Mouse (Mus musculus) adipocyte (in vitro differentiated cells): Measurements from ENCODE around the gene Cep95.
"Not testable (repeated sequence)": the region's sequence is repeated elsewhere in the genome, so short reads cannot be mapped to it uniquely, and the experiment has no call there.

Experiments
- DNase-seq: peaks from one replicate; pipeline ENCODE4 v3.0.0-alpha.2; 2016; ENCODE audit warnings: low spot score

Gene Cep95

DNA sequence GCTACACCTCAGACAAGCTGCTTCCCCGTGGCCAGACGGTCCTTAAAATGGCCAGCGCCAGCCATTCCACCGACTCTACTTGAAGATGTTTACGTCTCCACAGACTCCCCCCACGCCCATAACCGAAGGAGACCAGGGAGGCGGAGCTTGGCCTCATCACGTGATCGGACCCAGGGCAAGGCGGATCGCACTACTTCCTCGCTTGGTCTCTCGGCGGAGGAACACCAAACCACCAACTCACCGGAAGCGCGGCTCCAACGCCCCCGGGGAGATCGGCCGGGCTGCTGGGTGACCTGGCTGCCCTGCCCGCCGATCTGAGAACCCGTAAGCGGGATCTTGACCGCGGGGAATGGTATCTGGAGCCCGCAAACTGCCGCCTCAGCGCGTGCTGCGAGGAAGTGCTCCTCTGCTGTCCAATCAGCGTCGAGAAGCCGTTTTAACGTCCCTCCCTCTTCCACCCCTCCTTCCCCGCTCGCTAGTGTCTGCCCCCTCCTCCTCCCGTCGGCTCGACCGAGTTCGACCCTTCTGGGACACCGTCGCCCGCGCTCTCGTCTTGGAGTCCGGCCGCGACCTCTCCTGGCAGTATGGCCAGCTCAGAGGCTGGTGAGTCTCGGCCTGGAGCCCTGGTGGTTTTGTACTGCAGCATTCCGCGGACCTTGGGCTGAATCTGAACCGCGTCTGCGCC is at the start of gene Cep95, which contains the start of gene Ddx5:
Cep95 (plus strand) TSS at position 478 of the 685 bp plus-strand sequence.
Ddx5 (minus strand) TSS at position 411 of the 685 bp plus-strand sequence.
- peak; percentile 99 for DNase-seq

DNA sequence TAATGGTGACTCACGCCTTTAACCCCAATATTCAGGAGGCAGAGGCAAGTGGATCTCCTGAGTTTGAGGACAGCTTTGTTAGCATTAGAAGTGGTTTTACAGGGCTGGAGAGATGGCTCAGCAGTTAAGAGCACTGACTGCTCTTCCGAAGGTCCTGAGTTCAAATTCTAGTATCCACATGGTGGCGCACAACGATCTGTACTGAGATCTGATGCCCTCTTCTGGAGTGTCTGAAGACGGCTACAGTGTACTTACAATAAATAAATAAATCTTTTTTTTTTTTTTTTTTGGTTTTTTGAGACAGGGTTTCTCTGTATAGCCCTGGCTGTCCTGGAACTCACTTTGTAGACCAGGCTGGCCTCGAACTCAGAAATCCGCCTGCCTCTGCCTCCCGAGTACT is 48.3 kb upstream of the Cep95 start:
- DNase-seq: not testable (repeated sequence)

DNA sequence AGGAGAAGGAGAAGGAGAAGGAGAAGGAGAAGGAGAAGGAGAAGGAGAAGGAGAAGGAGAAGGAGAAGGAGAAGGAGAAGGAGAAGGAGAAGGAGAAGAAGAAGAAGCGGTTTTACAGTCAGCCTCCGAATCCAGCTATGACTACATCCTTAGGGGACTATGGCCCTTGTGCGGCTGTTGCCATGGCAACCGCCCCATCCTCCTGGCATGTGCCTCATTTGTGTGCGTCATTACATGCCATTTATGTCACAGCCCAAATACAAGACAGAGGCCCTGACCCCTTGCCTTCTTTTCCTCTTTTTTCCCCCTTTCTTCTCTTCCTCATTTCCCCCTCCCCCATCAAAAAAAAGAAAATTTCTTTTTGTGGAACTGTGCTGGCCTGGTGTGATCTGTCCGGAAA is 47.8 kb upstream of the Cep95 start:
- no peak for DNase-seq

DNA sequence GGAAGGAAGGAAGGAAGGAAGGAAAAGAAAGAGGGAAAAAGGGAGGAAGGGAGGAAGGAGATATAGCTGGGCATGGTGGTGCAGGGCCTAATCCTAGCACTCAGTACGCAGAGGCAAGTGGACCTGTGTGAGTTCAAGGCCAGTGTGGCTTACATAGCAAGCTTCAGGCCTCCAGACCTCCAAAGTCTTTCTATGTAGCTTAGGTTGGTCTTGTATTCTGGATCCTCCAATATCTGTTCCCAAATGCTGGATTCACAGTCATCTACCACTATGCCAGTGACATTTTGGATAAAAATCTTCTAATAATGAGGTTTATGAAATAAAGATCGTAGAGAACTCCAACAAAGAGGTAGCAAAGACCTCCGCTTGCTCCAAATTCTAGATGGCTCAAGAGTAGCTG is 47.2 kb upstream of the Cep95 start:
- no peak for DNase-seq

DNA sequence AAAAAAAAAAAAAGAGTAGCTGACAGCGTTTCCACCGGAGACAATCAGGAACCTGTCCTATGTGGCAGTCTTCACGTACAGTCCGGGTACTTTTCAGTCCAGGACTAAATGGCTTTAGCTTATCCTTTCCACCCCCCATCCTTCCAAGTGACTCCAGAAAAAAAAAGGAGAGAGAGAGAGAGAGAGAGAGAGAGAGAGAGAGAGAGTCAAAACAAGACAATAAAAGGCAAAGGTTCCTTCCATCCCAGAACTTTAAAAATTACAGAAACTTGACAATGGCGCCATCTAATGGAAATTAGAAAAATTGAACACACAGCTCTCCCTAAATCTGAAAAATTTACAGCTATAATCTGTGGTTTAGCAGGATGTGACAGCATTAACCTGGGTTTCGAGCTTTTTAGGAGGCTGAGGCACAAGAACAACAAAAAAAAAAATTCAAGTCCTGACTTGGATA is 46.6 kb upstream of the Cep95 start:
- peak; percentile 79 for DNase-seq

DNA sequence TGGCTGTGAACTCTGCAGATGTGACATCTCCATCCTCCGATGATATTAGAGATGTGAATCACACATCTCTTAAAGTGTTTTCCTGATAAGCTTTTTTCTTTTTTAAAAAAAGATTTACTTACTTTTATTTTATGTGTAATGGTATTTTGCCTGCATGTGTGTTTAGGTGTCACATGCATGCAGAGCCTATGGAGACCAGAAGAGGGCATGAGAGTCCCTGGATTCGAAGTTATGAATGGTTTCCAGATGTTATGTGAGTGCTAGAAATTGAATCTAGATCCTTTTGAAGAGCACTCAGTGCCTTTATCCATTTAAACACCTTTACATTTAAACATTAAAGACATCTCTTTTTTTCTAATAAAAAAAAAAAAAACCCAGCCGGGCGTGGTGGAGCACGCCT is 44.1 kb upstream of the Cep95 start:
- DNase-seq: no peak

DNA sequence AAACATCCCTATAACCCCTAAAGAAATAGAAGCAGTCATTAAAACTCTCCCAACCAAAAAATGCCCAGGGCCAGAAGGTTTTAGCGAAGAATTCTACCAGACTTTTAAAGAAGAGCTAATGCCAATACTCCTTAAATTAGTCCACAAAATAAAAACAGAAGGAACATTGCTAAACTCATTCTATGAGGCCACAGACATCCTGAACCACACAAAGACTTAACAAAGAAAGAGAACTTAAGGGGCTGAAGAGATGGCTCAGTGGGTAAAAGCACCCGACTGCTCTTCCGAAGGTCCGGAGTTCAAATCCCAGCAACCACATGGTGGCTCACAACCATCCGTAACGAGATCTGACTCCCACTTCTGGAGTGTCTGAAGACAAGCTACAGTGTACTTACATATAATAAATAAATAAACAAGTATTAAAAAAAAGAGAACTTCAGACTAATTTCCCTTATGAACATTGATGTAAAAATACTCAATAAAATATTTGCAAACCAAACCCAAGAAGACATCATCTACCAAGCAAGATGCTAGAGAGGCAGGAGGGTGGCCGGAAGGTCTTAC is 39.4 kb upstream of the Cep95 start:
- not testable (repeated sequence) for DNase-seq

DNA sequence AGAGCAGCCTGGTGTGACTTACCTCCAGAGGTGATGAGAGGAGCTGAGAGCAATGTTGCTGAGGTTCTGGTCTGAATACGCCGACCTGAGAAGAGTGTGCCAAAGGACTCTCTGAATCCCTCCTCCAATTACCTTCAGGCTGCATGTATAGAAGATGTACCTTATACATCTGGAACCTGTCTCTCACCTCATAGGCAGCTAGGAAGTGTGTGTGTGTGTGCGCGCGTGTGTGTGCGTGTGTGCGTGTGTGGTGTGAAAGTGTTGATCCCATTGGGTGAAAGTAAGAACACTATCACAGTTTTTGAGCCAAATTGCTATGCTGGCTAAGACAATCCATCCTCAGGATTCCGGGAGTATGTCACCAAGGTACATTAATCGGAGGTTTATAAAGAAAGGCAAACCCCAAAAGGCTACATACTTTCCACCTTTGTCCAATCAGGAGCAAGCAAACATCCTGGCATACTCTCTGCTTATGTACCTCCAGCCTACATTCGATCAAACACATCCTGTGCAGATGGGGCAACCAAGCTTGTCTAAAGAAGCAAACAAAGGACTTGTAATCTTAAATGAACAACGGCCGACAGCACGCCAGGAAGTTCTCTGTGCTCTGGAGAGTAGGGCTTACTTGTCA is 38.8 kb upstream of the Cep95 start, which contains the start of gene Pecam1:
Pecam1 (minus strand) TSS at position 508 of the 631 bp plus-strand sequence.
- no peak for DNase-seq

DNA sequence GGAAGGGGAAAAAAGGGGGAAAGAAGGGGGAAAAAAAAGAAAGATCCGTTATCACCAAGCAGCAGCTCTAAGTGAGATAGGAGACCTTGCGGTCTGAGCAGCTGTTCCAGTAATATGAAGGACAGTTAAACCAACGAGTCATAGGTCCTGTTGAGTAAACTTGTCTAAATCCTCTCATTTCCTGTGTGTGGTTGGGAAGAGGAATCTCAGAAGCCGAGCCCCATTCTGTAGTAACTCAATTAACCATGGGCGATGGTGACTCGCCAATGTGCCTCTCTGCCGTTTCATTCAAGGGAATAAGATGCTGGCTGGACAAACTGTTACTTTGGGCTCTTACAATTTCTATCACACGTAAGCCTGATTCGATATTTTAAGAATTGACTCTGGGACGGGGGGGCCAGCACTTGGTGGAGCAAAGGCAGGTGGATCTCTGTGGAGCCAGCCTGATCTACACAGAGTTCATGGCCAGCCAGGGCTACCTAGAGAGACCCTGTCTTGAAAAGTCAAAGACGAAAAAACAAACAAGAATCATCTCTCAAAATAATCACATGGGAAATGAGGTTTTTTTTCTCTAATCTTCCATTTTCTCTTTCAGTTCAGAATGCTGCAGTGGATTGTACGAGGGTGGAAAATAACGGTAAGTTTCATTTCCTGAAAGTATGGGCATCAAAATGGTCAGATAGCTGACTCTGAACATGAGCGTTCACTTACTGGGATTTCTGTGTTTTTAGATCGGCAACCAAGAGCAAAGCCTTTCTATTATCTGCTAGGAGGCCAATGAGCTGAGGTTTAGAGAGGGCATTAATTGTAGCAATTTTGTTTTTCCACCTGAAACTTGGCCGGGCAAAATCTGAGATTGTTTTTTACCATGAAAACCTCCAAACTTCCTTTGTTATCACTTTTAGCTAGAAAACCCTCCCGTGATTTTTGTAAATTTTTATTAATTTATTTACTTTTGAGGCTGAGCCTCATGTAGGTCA is 37.7 kb upstream of the Cep95 start, which contains the start of gene Milr1:
Milr1 (plus strand) TSS at position 188 of the 980 bp plus-strand sequence.
- no peak for DNase-seq

DNA sequence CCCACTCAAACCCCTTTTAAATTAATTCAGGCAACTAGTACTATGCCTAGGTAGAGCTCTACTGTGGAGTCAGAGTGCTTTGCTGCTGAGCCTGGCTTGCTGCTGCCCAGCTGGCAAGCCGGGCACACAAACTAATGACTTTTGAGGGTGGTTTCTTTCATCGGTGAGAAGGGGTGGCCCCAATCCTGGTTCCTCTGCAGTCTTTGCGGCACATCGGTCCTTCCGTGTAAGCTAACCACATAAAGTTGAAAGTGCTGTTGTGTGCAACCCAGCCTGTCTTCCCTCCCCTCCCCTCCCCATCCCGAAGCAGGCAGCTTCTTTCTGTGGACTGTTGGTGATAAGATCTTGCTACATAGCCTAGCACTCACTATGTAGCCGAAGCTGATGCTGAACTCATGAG is 36.9 kb upstream of the Cep95 start:
- DNase-seq: no peak

DNA sequence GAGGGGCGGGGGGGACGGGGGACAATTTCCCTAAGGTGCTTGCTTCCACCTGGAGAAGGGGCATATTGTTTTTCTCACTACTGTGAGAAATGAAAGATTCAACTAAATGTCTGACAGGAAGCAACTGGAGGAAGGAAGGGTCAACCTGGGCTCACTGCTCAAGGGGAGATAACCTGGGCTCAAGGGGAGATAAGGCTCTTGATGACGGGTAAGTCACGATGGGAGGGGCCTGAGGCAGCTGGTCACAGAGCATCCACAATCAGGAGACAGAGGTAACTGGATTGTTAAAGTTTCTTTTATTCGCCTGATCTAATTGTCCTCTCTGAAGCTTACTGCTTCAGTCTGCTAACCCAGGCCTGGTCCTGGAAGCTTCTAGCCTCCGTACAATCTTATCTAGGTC is 35.7 kb upstream of the Cep95 start:
- DNase-seq: no peak

DNA sequence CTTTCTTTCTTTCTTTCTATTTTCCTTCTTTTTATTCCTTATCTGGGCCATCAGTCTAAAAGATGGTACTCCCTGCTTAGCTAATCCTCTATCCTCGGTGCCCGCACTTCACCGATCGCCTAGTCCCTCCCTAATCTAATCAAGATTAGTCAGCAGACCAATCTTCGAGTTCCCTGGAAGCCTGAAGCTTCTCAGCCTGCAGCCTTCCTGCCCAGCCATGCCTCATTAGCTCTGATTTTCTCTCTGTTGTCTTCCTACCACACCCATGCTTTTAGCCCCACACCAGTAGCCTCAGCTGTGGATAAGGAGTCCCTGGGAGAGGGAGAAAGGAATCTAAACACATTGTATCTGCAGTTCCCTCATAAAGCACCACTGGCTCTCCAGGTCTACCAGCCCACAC is 33.5 kb upstream of the Cep95 start:
- no peak for DNase-seq

DNA sequence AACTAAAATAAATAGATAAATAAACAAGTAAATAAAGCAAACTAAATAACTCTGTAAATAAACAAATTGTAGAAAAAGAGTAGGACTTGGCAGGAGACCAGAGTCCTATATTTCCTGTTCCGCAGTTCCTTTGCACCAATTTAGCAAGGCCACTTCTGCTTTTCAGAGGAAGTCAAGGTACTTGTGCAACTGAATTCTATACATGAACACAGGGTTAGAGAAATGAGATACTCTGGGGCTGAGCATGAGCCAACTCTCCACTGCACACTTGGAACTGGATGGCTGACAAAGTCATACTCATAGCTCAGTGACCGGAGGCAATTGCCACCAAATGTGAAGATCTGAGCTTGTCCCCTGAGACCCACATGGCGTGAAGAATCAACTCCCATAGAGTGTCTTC is 30.0 kb upstream of the Cep95 start:
- no peak for DNase-seq

DNA sequence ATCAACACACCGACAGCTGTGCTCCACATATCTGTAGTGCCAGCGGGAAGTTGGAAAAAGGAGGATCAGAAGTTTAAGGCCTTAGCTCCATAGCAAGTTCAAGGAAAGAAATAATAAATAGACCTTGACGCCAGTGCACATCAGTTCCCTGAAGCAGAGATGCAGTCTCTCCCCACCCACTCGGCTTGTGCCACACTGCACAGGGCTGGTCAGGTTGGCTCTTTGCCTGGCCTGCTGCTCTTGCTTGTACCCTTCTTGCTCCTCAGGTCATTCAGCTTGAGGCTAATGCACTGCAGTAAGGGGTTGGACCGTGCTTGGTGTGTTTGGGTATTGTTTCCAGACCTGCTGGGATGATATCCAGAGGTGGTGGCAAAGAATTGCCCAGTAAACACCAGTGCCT is 28.5 kb upstream of the Cep95 start:
- DNase-seq: no peak

DNA sequence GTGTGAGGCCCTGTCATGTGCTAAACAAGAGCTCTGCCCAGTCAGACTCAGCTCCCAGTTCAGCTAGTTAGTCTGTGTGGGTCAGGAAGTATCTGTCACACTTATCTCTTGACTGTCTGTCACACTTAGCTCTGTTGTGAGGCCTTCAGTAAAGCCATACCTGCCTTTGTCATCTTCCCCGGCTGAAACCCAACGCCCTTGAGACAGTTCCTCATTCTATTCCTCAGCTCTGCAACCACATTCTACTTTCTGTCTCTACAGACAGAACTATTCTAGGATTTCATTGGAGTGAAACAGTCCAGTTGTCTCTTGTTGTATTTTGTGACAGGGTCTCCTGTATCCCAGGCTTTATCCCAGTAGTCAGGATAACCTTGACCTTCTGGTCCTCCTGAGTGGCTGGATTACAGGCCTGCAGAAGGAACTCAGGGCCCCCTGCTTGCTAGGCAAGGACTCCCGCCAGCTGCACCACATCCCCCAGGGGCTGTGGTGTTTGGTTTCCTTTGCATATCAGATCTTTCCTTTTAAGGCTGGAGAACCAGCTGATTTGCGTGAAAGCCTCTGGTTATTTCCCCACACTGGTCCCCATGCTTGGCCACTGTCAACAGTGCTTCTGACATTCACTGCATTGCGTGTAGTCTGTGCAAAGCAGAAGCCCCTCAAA is 26.8 kb upstream of the Cep95 start:
- no peak for DNase-seq

DNA sequence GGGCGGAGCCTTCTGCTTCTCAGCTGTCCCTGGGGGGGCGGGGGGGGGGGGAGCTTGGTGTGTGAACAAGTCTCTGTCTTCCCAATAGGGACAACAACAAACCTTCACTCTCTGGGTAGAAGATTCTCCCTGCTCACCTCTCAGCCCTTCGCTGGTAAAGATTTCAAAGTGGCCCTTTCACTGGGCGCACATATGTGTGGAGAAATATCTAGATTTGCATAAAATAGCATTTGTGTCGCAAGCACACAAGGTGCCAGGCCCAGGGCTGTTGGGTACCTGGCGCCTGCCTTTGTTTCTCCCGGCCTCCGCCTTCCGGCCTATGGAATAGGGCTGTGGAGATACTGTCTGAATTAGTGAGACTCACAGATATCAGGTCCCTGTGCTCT is 26.3 kb upstream of the Cep95 start:
- DNase-seq: no peak

DNA sequence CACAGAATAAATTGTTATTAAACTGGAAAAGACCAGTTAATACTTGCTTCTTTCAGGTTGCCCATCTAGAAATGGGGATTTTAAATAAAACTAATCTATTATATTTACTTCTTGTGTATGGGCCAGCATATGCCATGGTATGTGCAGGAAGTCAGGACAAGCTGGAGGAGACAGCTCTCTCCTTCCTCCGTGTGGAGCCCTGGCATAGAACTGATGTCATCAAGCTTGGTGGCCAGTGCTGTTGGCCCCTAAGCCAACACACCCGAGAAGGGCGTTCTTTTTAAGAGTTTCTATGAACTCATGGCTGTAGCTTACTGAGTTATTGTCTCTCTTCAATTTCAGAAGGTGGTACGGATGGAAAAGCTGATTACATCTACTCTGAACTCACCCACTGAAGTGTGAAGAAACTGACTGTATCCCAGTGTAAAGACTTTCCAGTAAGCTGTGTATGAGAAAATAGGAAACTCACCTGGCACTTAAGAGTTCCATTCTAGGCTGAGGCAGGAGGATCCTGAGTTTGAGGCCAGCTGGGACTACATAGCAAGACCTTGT is 22.4 kb upstream of the Cep95 start:
- DNase-seq: no peak

DNA sequence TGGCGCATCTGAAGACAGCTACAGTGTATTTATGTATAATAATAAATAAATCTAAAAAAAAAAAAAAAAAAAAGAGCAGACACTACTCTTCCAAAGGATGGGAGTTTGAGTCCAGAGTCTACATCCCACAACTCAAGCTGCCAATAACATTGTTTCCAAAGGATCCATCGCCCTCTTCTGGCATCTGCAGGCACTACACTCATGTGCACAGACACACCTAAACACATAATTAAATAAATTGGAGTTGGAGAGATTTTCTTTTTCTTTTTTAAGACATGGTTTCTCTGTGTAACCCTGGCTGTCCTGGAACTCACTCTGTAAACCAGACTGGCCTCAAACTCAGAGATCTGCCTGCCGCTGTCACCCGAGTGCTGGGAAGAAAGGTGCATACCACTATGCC is 21.5 kb upstream of the Cep95 start:
- DNase-seq: no peak

DNA sequence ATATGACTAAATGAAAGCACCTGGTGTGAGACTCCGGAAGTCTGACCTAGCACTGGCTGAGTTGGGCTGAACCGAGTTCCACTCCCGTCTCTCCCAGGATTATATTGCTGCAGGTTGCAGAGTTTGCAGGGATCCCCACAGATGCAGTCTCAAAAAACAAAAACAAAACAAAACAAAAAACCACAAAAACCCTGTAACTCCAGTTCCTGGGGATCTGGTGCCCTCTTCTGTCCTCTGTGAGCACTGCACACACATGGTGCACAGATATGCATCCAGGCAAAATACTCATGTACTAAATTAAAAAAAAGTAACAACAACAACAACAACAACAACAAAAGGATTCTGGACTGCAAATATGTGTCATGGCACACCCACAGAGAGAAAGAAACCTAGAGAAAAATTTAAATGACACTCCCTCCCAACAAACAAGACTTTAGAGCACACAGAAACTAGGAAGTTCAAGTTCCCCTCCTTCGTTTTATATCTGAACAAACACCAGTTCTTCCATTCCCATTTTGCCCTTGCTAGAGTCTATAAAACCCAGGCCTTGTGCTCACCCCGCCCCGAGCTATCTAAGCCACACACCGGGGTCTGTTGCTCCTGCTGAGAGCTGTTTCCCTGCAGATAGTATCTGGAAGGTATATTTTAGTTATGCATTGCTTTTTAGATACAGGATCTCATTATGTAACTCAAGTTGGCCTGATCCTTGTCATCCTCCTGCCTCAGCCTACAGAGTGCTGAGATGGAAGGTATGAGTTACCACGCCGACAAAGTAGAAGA is 18.7 kb upstream of the Cep95 start:
- no peak for DNase-seq

DNA sequence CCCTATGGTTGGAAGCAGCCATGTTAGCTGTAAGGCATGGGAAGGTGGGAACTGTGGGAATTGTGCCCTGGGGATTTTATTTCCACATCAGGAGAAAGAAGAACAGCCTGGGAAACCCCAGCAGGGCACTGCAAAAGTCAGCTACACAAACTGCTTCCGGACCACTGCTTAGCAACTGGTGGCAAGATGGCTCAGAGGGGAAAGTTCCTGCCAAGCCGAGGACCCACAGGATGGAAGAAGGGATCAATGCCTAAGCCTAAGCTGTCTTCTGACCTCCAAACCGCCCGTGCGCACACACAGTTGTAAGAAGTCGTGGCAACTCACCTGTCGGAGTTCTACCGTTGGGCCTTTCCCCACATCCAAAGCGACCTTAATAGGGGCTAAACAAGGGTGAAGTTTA is 16.0 kb upstream of the Cep95 start:
- DNase-seq: no peak
